In the genomic region with DNA sequence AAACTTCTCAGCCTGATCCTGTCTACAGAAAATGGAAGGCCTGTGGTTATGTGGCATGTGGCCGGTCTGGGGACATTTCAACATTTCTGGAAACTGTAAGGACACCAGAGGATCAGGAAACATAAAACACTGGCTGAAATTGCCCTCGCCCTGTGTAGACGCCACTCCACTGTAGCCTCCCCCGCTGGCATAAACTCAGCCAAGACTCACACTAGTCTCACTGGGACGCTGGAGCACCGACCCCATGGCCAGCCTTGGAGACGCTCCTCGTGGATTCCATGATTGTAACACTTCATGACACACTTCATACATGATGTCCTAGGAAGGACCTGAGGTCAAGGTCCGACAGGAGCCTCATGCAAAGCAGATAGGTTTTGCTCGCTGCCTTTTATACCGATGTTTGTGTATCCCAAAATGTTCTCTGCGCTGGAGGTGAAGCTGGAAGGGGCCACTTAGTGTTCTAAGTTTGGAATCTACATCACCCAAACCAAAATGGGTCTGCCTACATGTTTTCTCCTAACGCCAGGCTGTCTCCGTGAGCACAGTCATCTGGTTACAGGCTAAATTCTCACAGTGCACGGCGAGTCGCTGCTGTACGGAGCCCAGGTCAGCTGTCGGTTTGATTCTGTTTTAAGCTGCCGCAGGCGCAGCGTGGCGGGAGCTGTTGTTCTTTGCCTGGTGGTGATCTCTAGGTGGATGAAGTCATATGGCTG, we compare ENCODE assay signal across 10 mouse cellular contexts. TPM values are rescaled to one million over a fixed set of nuclear protein-coding genes. Genes with fewer than 3 reads are reported as not detected.
DNase-seq lines count a peak whose midpoint lies in the region; ATAC-seq and TF ChIP-seq lines count a peak whose summit lies in the region.
"Had no signal": no experiment of that assay in that cellular context is flagged by ENCODE, and none has a peak within 500 bp of the region (broad histone marks: within the 10 kb centered on the region; RNA-seq: fewer than 3 reads in every experiment).

No protein-coding gene starts in this region.

- 80% methylated on average over 23 of the region's 23 CpGs for WGBS in embryonic facial prominence, embryonic 12.5 days
- 77% methylated on average over 23 of the region's 23 CpGs for WGBS in limb, embryonic 14.5 days

- TF ChIP-seq POLR2A in limb, embryonic 14.5 days (IDR thresholded peaks at IDR 0.05; ENCODE audit: borderline replicate concordance, extremely low read depth, insufficient read depth, insufficient read length) = no peak

- H3K27ac ChIP-seq in embryonic facial prominence, embryonic 12.5 days = peak overlapping the region; percentile 8; the same call in 1 of the 2 replicates
- H3K27ac ChIP-seq in limb, embryonic 14.5 days (replicated peaks; ENCODE audit: low read depth, low read length) = 0 out of 2 replicates have a peak overlapping the region, but pooled peaks have one; percentile 9
- H3K27ac ChIP-seq: midbrain, embryonic 13.5 days had no signal

- H3K9ac ChIP-seq in embryonic facial prominence, embryonic 12.5 days = no peak overlapping the region
- H3K9ac ChIP-seq in limb, embryonic 14.5 days (ENCODE audit: low read depth, low read length, severe bottlenecking) = no peak overlapping the region
- H3K9ac ChIP-seq: midbrain, embryonic 13.5 days had no signal

- DNase-seq in frontal cortex, postnatal 10 days (ENCODE audit: low spot score in 2 of 2) = no peak
- DNase-seq in layer of hippocampus, adult 11-12 months (ENCODE audit: low spot score) = peak; percentile 46
- no peak for DNase-seq in layer of hippocampus, postnatal 10 days (ENCODE audit: low spot score in 2 of 2)
- DNase-seq in limb, embryonic 14.5 days (ENCODE audit: low spot score) = no peak
- no peak for DNase-seq in spleen, postnatal 36 days (ENCODE audit: low spot score in 2 of 2)
- DNase-seq in gastrocnemius, postnatal 4 days (ENCODE audit: low spot score in 2 of 2) = no peak
- DNase-seq: kidney, postnatal 4 days had no signal

- no peaks in the 10 kb centered on the region for H3K27me3 ChIP-seq in embryonic facial prominence, embryonic 12.5 days
- no peaks in the 10 kb centered on the region for H3K27me3 ChIP-seq in limb, embryonic 14.5 days (ENCODE audit: control insufficient read depth, insufficient read depth, low read length)
- H3K27me3 ChIP-seq: midbrain, embryonic 13.5 days had no signal

- H3K4me1 ChIP-seq in embryonic facial prominence, embryonic 12.5 days = peaks cover 30% of the 10 kb centered on the region
- H3K4me1 ChIP-seq in limb, embryonic 14.5 days (ENCODE audit: control insufficient read depth, insufficient read depth, low read length) = peaks cover 26% of the 10 kb centered on the region

- no peaks in the 10 kb centered on the region for H3K9me3 ChIP-seq in embryonic facial prominence, embryonic 12.5 days
- H3K9me3 ChIP-seq in limb, embryonic 14.5 days (ENCODE audit: control insufficient read depth, low read length) = no peaks in the 10 kb centered on the region
- H3K9me3 ChIP-seq: midbrain, embryonic 13.5 days had no signal

- no peak overlapping the region for H3K4me2 ChIP-seq in embryonic facial prominence, embryonic 12.5 days (replicated peaks)
- H3K4me2 ChIP-seq in limb, embryonic 14.5 days (replicated peaks; ENCODE audit: low read depth, low read length, severe bottlenecking) = no peak overlapping the region
- H3K4me2 ChIP-seq: midbrain, embryonic 13.5 days had no signal

- ATAC-seq in frontal cortex, adult (ENCODE audit: low TSS enrichment) = peak; percentile 47
- no peak for ATAC-seq in embryonic facial prominence, embryonic 12.5 days (ENCODE audit: insufficient number of reproducible peaks, insufficient read depth, low FRiP score, low TSS enrichment)
- no peak for ATAC-seq in limb, embryonic 14.5 days (ENCODE audit: low FRiP score, low read depth)
- ATAC-seq: midbrain, embryonic 13.5 days had no signal

- H3K4me3 ChIP-seq in embryonic facial prominence, embryonic 12.5 days = no peak overlapping the region
- H3K4me3 ChIP-seq in limb, embryonic 14.5 days (replicated peaks; ENCODE audit: low read length) = no peak overlapping the region
- H3K4me3 ChIP-seq: midbrain, embryonic 13.5 days had no signal

- H3K36me3 ChIP-seq in embryonic facial prominence, embryonic 12.5 days = peaks cover 6% of the 10 kb centered on the region; the same call in 1 of the 2 replicates
- H3K36me3 ChIP-seq in limb, embryonic 14.5 days (ENCODE audit: control insufficient read depth, insufficient read depth, low read length) = no peaks in the 10 kb centered on the region
- H3K36me3 ChIP-seq: midbrain, embryonic 13.5 days had no signal

RNA-seq across cellular contexts. Expression of a gene that starts 48.4 kb away (rescaled TPM):
- total RNA-seq in layer of hippocampus, postnatal 10 days (2021) = 1 to 10 TPM in 1 of 2 experiments, under 1 TPM in 1; 0.78 to 1.3 TPM
- 27.3 and 28.1 TPM in 2 replicates for polyA plus RNA-seq in embryonic facial prominence, embryonic 12.5 days (2016; fragmentation: Nextera tagmentation; extraction: Ambion mirVana)
- polyA plus RNA-seq in limb, embryonic 14.5 days (2012; rRNA removed) = 49.8 and 68.2 TPM in 2 replicates
- polyA plus RNA-seq in limb, embryonic 14.5 days (2014; fragmentation: Nextera tagmentation; extraction: Ambion mirVana) = 25.2 and 29.0 TPM in 2 replicates
- total RNA-seq in gastrocnemius, postnatal 4 days (2021) = 1 to 10 TPM in 1 of 2 experiments, under 1 TPM in 1; 0.86 to 1.7 TPM
